Mouse (Mus musculus) brain, embryonic 18.5 days (tissue): ENCODE data around the gene Elp5.
"Not testable (repeated sequence)": the region's sequence is repeated elsewhere in the genome, so short reads cannot be mapped to it uniquely, and the experiment has no call there.

ENCODE experiments used
- DNase-seq: peaks from one replicate; pipeline ENCODE4 v3.0.0-alpha.2; 2012; ENCODE audit warnings: low read depth, low spot score

The Elp5 gene

GRCm38 (mm10) chr11:69934681-69935080 lies 47.6 kb downstream of the Elp5 start:
- no peak for DNase-seq

- no peak for DNase-seq
Observed at GRCm38 (mm10) chr11:69934169-69934568, 48.1 kb downstream of the Elp5 start.

GRCm38 (mm10) chr11:69933066-69933465 lies 49.3 kb downstream of the Elp5 start:
- no peak for DNase-seq

GRCm38 (mm10) chr11:69932254-69932653 lies 50.1 kb downstream of the Elp5 start:
- DNase-seq, result no peak

DNA sequence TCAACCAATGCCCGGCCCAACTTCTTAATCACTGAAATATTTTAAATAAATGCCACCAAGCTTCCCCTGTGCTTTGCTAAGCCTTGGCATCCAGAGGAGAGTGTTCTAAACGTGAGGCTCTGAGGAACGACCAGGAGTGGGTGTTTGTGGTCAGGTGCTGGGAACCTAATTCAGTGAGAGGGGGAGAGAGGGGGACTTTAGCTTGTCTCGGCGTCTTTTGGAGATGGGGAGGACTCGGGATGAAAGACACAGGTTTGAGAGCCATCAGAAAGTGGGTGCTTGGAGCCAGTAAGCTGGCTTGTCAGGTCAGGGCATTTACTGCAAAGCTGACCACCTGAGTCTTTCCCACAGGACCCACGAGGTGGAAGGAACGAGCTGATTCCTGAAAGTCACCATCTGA lies 50.5 kb downstream of the Elp5 start:
- DNase-seq, result no peak

DNA sequence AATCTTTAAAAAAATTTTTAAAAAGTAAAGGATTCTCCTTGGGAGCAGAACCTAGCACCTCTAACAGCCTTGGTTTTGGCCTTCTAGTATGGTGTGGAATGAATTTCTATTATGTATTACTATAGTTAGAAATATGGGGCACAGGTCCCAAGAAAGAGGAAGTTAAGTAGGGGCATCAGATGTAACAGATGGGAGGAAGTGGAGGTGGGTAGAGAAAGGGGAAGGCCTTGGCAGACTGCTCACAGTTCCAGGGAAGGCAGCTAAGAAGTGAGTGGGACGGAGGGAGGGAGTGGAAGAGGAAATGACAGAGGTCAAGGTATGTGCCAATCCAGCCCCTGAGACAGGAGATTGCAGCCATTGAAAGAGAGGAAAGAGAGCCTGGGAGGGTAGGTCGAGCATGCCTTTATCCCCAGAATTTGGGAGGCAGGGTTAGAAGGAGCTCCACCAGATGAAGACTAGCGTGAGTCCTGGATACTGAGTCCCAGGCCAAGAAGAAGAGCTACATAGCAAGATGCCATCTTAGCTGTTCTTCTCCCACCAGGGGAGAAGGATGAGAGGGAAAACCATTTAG lies 51.3 kb downstream of the Elp5 start:
- DNase-seq, result no peak

GRCm38 (mm10) chr11:69930176-69930575 lies 52.1 kb downstream of the Elp5 start:
- DNase-seq, result not testable (repeated sequence)

- DNase-seq, result no peak
Observed at GRCm38 (mm10) chr11:69929712-69930111, 52.6 kb downstream of the Elp5 start.

GRCm38 (mm10) chr11:69927501-69927900 lies 54.8 kb downstream of the Elp5 start:
- no peak for DNase-seq

DNA sequence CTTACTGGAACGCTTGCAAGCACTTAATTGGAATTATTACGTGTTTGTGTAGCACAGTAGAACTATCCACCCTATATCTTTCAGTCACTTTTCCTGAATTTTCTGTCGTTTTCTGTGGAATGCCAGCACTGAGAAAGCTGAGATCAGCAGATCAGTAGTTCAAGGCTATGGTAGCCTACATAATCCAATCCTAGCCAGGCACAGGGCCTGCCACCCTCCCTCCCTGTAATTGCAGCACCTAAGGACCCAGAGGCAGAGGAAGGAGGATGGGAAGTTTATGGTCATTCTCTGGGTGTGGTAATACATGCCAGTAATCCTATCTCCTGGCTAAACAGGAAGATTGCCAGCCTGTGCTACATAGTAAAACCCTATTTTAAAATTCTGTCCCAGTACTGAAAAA lies 59.5 kb downstream of the Elp5 start:
- DNase-seq, result no peak

- no peak for DNase-seq
Observed at GRCm38 (mm10) chr11:69922012-69922756, 60.1 kb downstream of the Elp5 start.

- DNase-seq, result peak; percentile 100
Observed at GRCm38 (mm10) chr11:69921114-69922011, 61.0 kb downstream of the Elp5 start, which contains the start of gene Eif5a. Gene Eif5a, minus strand, starts transcription at chr11:69921958.

DNA sequence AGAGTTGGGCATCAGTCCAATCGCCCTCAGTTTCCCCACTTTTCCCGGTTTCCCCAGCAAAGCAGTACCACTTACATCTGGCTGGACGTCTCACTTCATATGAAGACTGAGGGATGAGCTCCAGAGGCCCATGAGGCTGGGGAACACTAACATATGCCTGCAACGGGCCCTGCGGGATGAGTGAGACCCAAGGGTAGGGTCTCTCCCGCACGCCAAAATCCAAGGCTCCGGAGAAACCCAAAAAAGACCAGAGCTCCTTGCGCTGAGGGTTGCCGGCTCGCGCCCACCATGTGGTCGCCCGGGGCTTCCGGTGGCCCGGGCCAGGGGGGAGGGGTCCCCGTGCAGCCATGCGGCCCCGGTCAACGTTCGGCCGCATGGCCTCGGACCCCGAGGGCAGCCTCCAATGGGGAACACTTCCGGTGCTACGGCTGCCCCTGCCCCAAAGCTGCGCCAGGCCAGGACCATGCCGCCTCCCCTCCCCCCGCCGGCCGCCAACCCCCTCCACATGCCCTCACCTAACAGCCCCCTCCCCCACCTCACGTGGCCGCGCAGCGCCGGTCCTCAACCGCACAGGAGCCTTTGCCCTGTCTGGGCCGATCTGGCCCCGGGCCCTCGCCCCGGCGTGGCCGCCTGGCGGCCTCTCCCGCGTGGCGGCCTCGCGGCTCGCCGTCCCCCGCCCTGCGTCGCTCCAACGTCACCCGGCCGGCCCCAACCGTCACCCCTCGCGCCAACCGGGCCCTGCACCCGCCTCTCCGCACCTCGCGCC lies 61.9 kb downstream of the Elp5 start:
- no peak for DNase-seq

DNA sequence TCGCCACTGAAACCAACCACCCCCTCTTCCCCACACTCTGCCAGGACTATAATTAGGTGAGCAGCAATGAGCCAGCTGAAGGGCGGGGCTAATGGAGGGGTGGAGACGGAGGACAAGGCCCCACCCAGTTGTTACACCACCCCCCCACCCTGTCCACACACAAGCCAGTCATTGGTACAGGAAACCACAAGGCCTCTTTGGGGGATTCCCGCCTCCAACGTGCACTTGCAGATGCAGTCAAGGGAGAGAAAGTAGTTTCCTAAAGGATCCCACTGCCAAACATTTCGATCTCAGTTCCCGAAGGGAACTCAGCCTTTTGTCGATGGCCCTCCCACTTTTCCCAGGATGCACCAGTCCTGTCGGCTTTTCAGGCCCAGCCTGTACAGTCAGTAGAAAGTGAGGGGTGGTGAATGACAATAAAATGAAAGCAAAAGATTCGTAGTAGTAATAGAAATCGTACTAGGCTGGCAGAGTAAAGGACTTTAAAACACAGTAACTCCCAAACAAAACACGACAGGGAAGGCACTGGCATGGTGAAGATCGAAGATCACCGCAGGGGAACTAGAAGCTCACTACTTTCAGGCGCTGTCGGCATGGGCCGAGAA lies 62.6 kb downstream of the Elp5 start:
- DNase-seq, result no peak

- no peak for DNase-seq
Observed at GRCm38 (mm10) chr11:69919053-69919452, 63.3 kb downstream of the Elp5 start.
